Mouse (Mus musculus) embryonic facial prominence, embryonic 14.5 days (tissue): ENCODE measurements around the gene Csnk2a2. TPM values are rescaled to one million over a fixed set of nuclear protein-coding genes. Genes with fewer than 3 reads are reported as not detected.

Experiments used
- ATAC-seq: fragments of 200-750 bp; cut with Nextera tagmentation; 2 replicates; pipeline ENCODE4 v1.8.0; 2017; ENCODE audit warnings: low read depth, moderate number of reproducible peaks, moderate TSS enrichment
- DNase-seq: peaks from one replicate; pipeline ENCODE4 v3.0.0-alpha.2; 2015; ENCODE audit warnings: low spot score
- H3K27ac ChIP-seq: fragments of 300-500 bp; sonication (generic); replicated peaks from 2 replicates; pipeline ENCODE4 v1.5.1; 2014; ENCODE audit warnings: low read depth, mild to moderate bottlenecking, low read length, moderate library complexity
- H3K27me3 ChIP-seq: fragments of 300-500 bp; sonication (generic); replicated peaks from 2 replicates; pipeline ENCODE4 v1.6.1; 2014; ENCODE audit warnings: low read length; ENCODE audit not compliant: control insufficient read depth, insufficient read depth
- H3K36me3 ChIP-seq: fragments of 300-500 bp; sonication (generic); 2 replicates; pipeline ENCODE4 v1.6.1; 2014; ENCODE audit warnings: low read length, mixed read lengths; ENCODE audit not compliant: control insufficient read depth, insufficient read depth
- H3K4me1 ChIP-seq: fragments of 300-500 bp; sonication (generic); 2 replicates; pipeline ENCODE4 v1.6.1; 2014; ENCODE audit warnings: antibody characterized with exemption, low read length; ENCODE audit not compliant: control insufficient read depth, insufficient read depth
- H3K4me2 ChIP-seq: fragments of 300-500 bp; sonication (generic); 2 replicates; pipeline ENCODE4 v1.6.1; 2014; ENCODE audit warnings: low read depth, mild to moderate bottlenecking, low read length, moderate library complexity, mixed read lengths
- H3K4me3 ChIP-seq: fragments of 300-500 bp; sonication (generic); 2 replicates; pipeline ENCODE4 v1.5.1; 2014; ENCODE audit warnings: low read depth, mild to moderate bottlenecking, low read length
- H3K9ac ChIP-seq: fragments of 300-500 bp; sonication (generic); 2 replicates; pipeline ENCODE4 v1.6.1; 2014; ENCODE audit warnings: low read depth, mild to moderate bottlenecking, low read length, moderate library complexity, mixed read lengths
- H3K9me3 ChIP-seq: fragments of 300-500 bp; sonication (generic); 2 replicates; pipeline ENCODE4 v1.6.1; 2016; ENCODE audit warnings: low read length; ENCODE audit not compliant: control insufficient read depth
- WGBS: fragments of 180-500 bp; shearing (Covaris S2); extraction: QIAGEN DNeasy Blood & Tissue Kit; methylation state at CpG from one replicate; pipeline ENCODE4 v1.1.7; 2014; 5-methylcytosine and 5-hydroxymethylcytosine counted together
- polyA plus RNA-seq: library from polyadenylated mRNA; unstranded; fragments of >200 nt; fragmentation: Nextera tagmentation; extraction: Ambion mirVana; gene quantifications from 2 replicates; pipeline ENCODE4 v1.2.1, GENCODE M21; 2014

Csnk2a2 gene
- polyA plus RNA-seq, 1 experiment from 2014 or later: 18.7 TPM

- Histone ChIP-seq H3K4me3 (peak overlapping the region; percentile 90), H3K9ac (no peak overlapping the region), H3K27me3 (no peaks in the 10 kb centered on the region), H3K9me3 (no peaks in the 10 kb centered on the region), H3K36me3 (no peaks in the 10 kb centered on the region), H3K27ac (peak overlapping the region; percentile 39; the same call in 1 of the 2 replicates), H3K4me2 (peak overlapping the region; percentile 81), H3K4me1 (peaks cover 12% of the 10 kb centered on the region)
- WGBS: 96% methylated on average over 9 of the region's 9 CpGs
- no peak for ATAC-seq
- DNase-seq: no peak
Measured at GRCm38 (mm10) chr8:95435471-95435870, 54.4 kb downstream of the Csnk2a2 start.

GRCm38 (mm10) chr8:95434686-95435439 is 55.0 kb downstream of the Csnk2a2 start, which contains the start of gene Cfap20:
Gene Cfap20, minus strand, starts transcription at chr8:95434869.
- peak within 1 kb of the TSS; percentile 90 for H3K4me3 ChIP-seq
- H3K27me3 ChIP-seq: no peaks in the 10 kb centered on the region
- peaks cover 16% of the 10 kb centered on the region for H3K4me1 ChIP-seq
- peak within 1 kb of the TSS; percentile 93 for H3K27ac ChIP-seq
- 2% methylated on average over 23 of the region's 51 CpGs for WGBS
- no peaks in the 10 kb centered on the region for H3K36me3 ChIP-seq
- H3K4me2 ChIP-seq: peak within 1 kb of the TSS; percentile 81
- no peaks in the 10 kb centered on the region for H3K9me3 ChIP-seq
- peak within 1 kb of the TSS; percentile 94 for H3K9ac ChIP-seq
- ATAC-seq (peak; percentile 95), DNase-seq (peak; percentile 99)

- H3K4me2 ChIP-seq: peak overlapping the region; percentile 81
- H3K9ac ChIP-seq: peak overlapping the region; percentile 94
- H3K4me3 ChIP-seq: peak overlapping the region; percentile 90
- no peaks in the 10 kb centered on the region for H3K36me3 ChIP-seq
- no peaks in the 10 kb centered on the region for H3K27me3 ChIP-seq
- peak overlapping the region; percentile 93 for H3K27ac ChIP-seq
- DNase-seq (peak; percentile 30), ATAC-seq (peak; percentile 10)
- peaks cover 22% of the 10 kb centered on the region for H3K4me1 ChIP-seq
- WGBS: 0% methylated on average over 15 of the region's 25 CpGs
- H3K9me3 ChIP-seq: no peaks in the 10 kb centered on the region
Measured at GRCm38 (mm10) chr8:95434233-95434632, 55.6 kb downstream of the Csnk2a2 start.

GRCm38 (mm10) chr8:95433124-95433523 is 56.7 kb downstream of the Csnk2a2 start:
- H3K4me1 ChIP-seq: peaks cover 28% of the 10 kb centered on the region
- no peak for ATAC-seq
- H3K9ac ChIP-seq: peak overlapping the region; percentile 94

GRCm38 (mm10) chr8:95432471-95432870 is 57.4 kb downstream of the Csnk2a2 start:
- 72% methylated on average over 3 of the region's 3 CpGs for WGBS
- Histone ChIP-seq H3K4me3 (peak overlapping the region; percentile 90; the same call in 1 of the 2 replicates), H3K27ac (no peak overlapping the region), H3K4me2 (peak overlapping the region; percentile 81), H3K4me1 (peaks cover 35% of the 10 kb centered on the region), H3K27me3 (no peaks in the 10 kb centered on the region), H3K36me3 (no peaks in the 10 kb centered on the region), H3K9me3 (no peaks in the 10 kb centered on the region), H3K9ac (peak overlapping the region; percentile 94; the same call in 1 of the 2 replicates)
- ATAC-seq: no peak
- no peak for DNase-seq

More at GRCm38 (mm10) chr8:95433124-95433523, 56.7 kb downstream of the Csnk2a2 start:
- Histone ChIP-seq H3K4me3 (peak overlapping the region; percentile 90), H3K9me3 (no peaks in the 10 kb centered on the region), H3K36me3 (no peaks in the 10 kb centered on the region), H3K4me2 (peak overlapping the region; percentile 81), H3K27ac (0 out of 2 replicates have a peak overlapping the region, but pooled peaks have one; percentile 15), H3K27me3 (no peaks in the 10 kb centered on the region)
- no peak for DNase-seq
- 63% methylated on average over 4 of the region's 4 CpGs for WGBS

- no peaks in the 10 kb centered on the region for H3K36me3 ChIP-seq
- DNase-seq (peak; percentile 83), ATAC-seq (peak; percentile 44)
- H3K9ac ChIP-seq: peak overlapping the region; percentile 20; the same call in 1 of the 2 replicates
- peaks cover 44% of the 10 kb centered on the region for H3K4me1 ChIP-seq
- whole genome bisulfite sequencing: 15% methylated on average over 3 of the region's 3 CpGs
- no peaks in the 10 kb centered on the region for H3K9me3 ChIP-seq
- H3K4me2 ChIP-seq: peak overlapping the region; percentile 40
- H3K27me3 ChIP-seq: no peaks in the 10 kb centered on the region
- no peak overlapping the region for H3K4me3 ChIP-seq
- peak overlapping the region; percentile 72 for H3K27ac ChIP-seq
Measured at GRCm38 (mm10) chr8:95429945-95430344, 59.9 kb downstream of the Csnk2a2 start.

GRCm38 (mm10) chr8:95427594-95428535 is 62.0 kb downstream of the Csnk2a2 start:
- Histone ChIP-seq H3K4me1 (peaks cover 36% of the 10 kb centered on the region), H3K9ac (peak overlapping the region; percentile 26; the same call in 1 of the 2 replicates), H3K4me3 (peak overlapping the region; percentile 7; the same call in 1 of the 2 replicates), H3K27ac (peak overlapping the region; percentile 84), H3K36me3 (peaks cover 15% of the 10 kb centered on the region), H3K27me3 (no peaks in the 10 kb centered on the region), H3K9me3 (no peaks in the 10 kb centered on the region), H3K4me2 (peak overlapping the region; percentile 29)
- WGBS: 29% methylated on average over 12 of the region's 12 CpGs
- DNase-seq (peak; percentile 89), ATAC-seq (peak; percentile 50; the same call in 1 of the 2 replicates)

GRCm38 (mm10) chr8:95426781-95427281 is 63.0 kb downstream of the Csnk2a2 start:
- peak overlapping the region; percentile 84 for H3K27ac ChIP-seq

More at GRCm38 (mm10) chr8:95426781-95427281, 63.0 kb downstream of the Csnk2a2 start:
- ATAC-seq (peak; percentile 76), DNase-seq (peak; percentile 90)
- peaks cover 32% of the 10 kb centered on the region for H3K4me1 ChIP-seq
- WGBS: 50% methylated on average over 2 of the region's 2 CpGs
- H3K4me3 ChIP-seq: no peak overlapping the region
- H3K9ac ChIP-seq: no peak overlapping the region
- H3K36me3 ChIP-seq: peaks cover 25% of the 10 kb centered on the region
- peak overlapping the region; percentile 29; the same call in 1 of the 2 replicates for H3K4me2 ChIP-seq
- H3K27me3 ChIP-seq: no peaks in the 10 kb centered on the region
- no peaks in the 10 kb centered on the region for H3K9me3 ChIP-seq
